Mouse (Mus musculus) activated CD4-positive, CD25-positive, alpha-beta regulatory T cell, adult 4 months (primary cell): ENCODE data around the gene Ankef1. TPM values are rescaled to one million over a fixed set of nuclear protein-coding genes. Genes with fewer than 3 reads are reported as not detected.

Experiments used
- ATAC-seq: one replicate; pipeline ENCODE4 v1.8.0; 2017
- polyA plus RNA-seq, 2 experiments: library from polyadenylated mRNA; unstranded; fragments of 100-300 nt; shearing (Covaris generic); gene quantifications; one replicate each; pipeline ENCODE4 v1.2.1; 2017

The Ankef1 gene
- polyA plus RNA-seq, 2 experiments from 2014 or later = not detected

DNA sequence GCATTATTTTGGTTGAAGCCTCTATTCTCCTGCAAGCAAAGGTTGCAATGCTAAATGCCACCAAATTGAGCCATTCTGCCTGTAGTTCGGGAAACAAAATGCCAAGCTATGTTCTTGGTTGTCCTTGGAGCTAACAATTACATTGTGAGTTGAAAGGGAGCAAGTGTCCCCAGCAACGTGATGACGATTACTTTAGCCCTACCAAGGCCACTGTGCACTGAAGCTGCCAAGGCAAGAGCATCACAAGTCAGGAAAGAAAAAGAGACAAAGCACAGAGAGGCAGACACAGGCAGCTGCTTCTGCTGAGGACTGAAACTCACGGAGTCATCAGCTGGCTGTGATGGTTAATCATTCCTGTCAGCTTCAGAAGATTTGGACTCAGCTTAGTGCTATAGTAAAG is 99.5 kb downstream of the Ankef1 start:
- ATAC-seq = no peak

Other genes starting within 250 kb of the Ankef1 start
- not detected for gene Pak7, start 113.9 kb upstream of the Ankef1 start, polyA plus RNA-seq
- gene Snap25, start 211.5 kb downstream of the Ankef1 start, polyA plus RNA-seq = under 1 TPM in 1 of 2 experiments, not detected in 1; 0.26 TPM